Mouse (Mus musculus) thymus, adult 2 months (tissue): ENCODE measurements around the gene Zfp967. TPM values are rescaled to one million over a fixed set of nuclear protein-coding genes. Genes with fewer than 3 reads are reported as not detected.
"Not testable (repeated sequence)": the region's sequence is repeated elsewhere in the genome, so short reads cannot be mapped to it uniquely, and the experiment has no call there.

Experiments
- DNase-seq: peaks from one replicate; pipeline ENCODE4 v3.0.0; 2021
- H3K27ac ChIP-seq: fragments of 200-500 bp; 2 replicates; pipeline ENCODE4 v1.5.1; 2012; ENCODE audit warnings: low read length, control low read depth; ENCODE audit not compliant: control insufficient read depth, insufficient read depth
- H3K27me3 ChIP-seq: fragments of 200-500 bp; 2 replicates; pipeline ENCODE4 v1.6.1; 2012; ENCODE audit warnings: mild to moderate bottlenecking, low read length, moderate library complexity, mixed read lengths; ENCODE audit not compliant: control insufficient read depth, insufficient read depth
- H3K36me3 ChIP-seq: fragments of 200-500 bp; 2 replicates; pipeline ENCODE4 v1.6.1; 2012; ENCODE audit warnings: mild to moderate bottlenecking, low read length, moderate library complexity; ENCODE audit not compliant: control insufficient read depth, insufficient read depth
- H3K4me1 ChIP-seq: fragments of 200-500 bp; replicated peaks from 2 replicates; pipeline ENCODE4 v1.6.1; 2012; ENCODE audit warnings: low read length; ENCODE audit not compliant: control insufficient read depth, insufficient read depth
- H3K4me3 ChIP-seq: fragments of 200-500 bp; 2 replicates; pipeline ENCODE4 v1.5.1; 2012; ENCODE audit warnings: mild to moderate bottlenecking, low read length, control low read depth, moderate library complexity; ENCODE audit not compliant: control insufficient read depth, insufficient read depth
- WGBS: fragments of 180-500 bp; shearing (Covaris S2); methylation state at CpG from one replicate; pipeline ENCODE4 v1.1.7; 2018; 5-methylcytosine and 5-hydroxymethylcytosine counted together
- polyA plus RNA-seq: library from polyadenylated mRNA; depleted of rRNA; stranded (reverse); fragments of >200 nt; gene quantifications from 2 replicates; pipeline ENCODE4 v1.2.3, GENCODE M21; 2012; rRNA removed

Gene Zfp967
- not detected in 2 replicates for polyA plus RNA-seq

GRCm38 (mm10) chr2:176520756-176521155 lies at the start of gene Zfp967:
Zfp967 (plus strand) TSS chr2:176521056.
- not testable (repeated sequence) for H3K27ac ChIP-seq, H3K36me3 ChIP-seq, H3K4me1 ChIP-seq, DNase-seq, H3K27me3 ChIP-seq, H3K4me3 ChIP-seq
- no CpG with 5 or more reads among the region's 9 CpGs for WGBS

GRCm38 (mm10) chr2:176486683-176487082 lies 34.2 kb upstream of the Zfp967 start, which contains the start of gene Gm14434:
Gm14434 (minus strand) TSS chr2:176486783.
- no CpG with 5 or more reads among the region's 4 CpGs for WGBS
- H3K36me3 ChIP-seq, H3K27me3 ChIP-seq, H3K4me1 ChIP-seq, H3K27ac ChIP-seq, H3K4me3 ChIP-seq, DNase-seq: not testable (repeated sequence)

Other genes with a start within 250 kb of the Zfp967 start
- gene Gm11009, start 201.6 kb upstream of the Zfp967 start, polyA plus RNA-seq = not detected in 2 replicates
- gene Gm14435, start 97.5 kb upstream of the Zfp967 start, polyA plus RNA-seq = 0.80 and 1.1 TPM in 2 replicates
- gene Gm14434, start 34.3 kb upstream of the Zfp967 start, polyA plus RNA-seq = 3.2 and 3.5 TPM in 2 replicates
- 1.5 and 5.0 TPM in 2 replicates for gene Gm14308, start 115.3 kb downstream of the Zfp967 start, polyA plus RNA-seq
- 2.5 and 2.8 TPM in 2 replicates for gene Zfp973, start 149.5 kb downstream of the Zfp967 start, polyA plus RNA-seq
- gene Gm14305, start 187.3 kb downstream of the Zfp967 start, polyA plus RNA-seq = 3.4 and 4.9 TPM in 2 replicates